Mouse (Mus musculus): ENCODE measurements around the gene Pigc. TPM values are rescaled to one million over a fixed set of nuclear protein-coding genes. Genes with fewer than 3 reads are reported as not detected.

The Pigc gene
- polyA plus RNA-seq, 1 experiment from 2014 or later, result 40.8 TPM

DNA sequence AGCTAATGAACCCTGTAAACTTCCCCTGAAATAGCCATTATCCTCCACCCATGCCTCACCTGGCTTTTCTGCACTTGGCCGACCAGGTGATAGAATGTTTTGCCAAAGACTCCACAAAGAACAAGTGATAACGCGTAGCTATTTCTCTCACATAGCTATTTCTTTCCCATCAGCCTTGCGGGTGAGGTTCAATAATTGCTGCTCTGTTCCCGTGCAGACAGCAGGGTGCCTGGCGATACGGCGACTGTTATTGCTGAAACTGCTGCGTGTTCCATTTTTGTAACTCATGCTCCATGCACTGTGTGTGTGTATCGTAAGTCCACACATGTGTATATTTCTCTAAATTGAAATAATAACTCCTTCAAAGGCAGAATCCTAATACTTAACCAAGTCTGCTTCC lies 37.2 kb upstream of the Pigc start:
- Histone ChIP-seq H3K4me1 (ENCODE audit: control insufficient read depth, insufficient read depth, low read length) (no peaks in the 10 kb centered on the region), H3K27me3 (replicated peaks; ENCODE audit: control insufficient read depth, insufficient read depth, low read length) (no peaks in the 10 kb centered on the region), H3K4me3 (ENCODE audit: low read depth, low read length) (no peak overlapping the region), H3K4me2 (ENCODE audit: low read depth, low read length) (no peak overlapping the region), H3K9ac (ENCODE audit: low read depth, low read length) (no peak overlapping the region), H3K36me3 (ENCODE audit: control insufficient read depth, insufficient read depth, low read length) (no peaks in the 10 kb centered on the region), H3K27ac (replicated peaks; ENCODE audit: low read depth, low read length) (no peak overlapping the region), H3K9me3 (ENCODE audit: control insufficient read depth, low read length) (no peaks in the 10 kb centered on the region)
- WGBS, result 82% methylated on average over 10 of the region's 10 CpGs
- no peak for ATAC-seq (ENCODE audit: low read depth)
- DNase-seq (ENCODE audit: low spot score), result no peak

DNA sequence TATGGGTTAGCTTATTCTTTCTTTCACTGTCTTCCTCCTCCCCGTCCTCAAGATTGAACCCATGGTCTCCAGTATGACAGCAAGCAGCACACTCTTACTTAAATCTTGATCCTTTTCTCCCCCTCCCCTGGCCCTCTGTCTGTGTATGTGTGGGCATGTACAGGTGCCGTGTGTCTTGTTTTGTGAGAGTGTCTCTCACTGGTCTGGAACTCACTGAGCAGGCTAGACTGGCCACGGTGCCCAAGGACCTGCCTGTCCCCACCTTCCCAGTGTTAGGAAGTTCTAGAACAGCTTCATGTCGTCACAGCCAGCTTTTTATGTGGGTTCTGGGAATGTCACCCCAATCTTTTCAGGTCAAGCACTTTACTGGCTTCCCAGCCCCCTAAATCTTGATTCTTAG lies 36.7 kb upstream of the Pigc start:
- WGBS, result 67% methylated on average over 4 of the region's 4 CpGs
- ATAC-seq (ENCODE audit: low read depth) (no peak), DNase-seq (ENCODE audit: low spot score) (no peak)
- no peak overlapping the region for H3K9ac ChIP-seq (ENCODE audit: low read depth, low read length)
- H3K36me3 ChIP-seq (ENCODE audit: control insufficient read depth, insufficient read depth, low read length), result no peaks in the 10 kb centered on the region
- H3K9me3 ChIP-seq (ENCODE audit: control insufficient read depth, low read length), result no peaks in the 10 kb centered on the region
- H3K27me3 ChIP-seq (replicated peaks; ENCODE audit: control insufficient read depth, insufficient read depth, low read length), result no peaks in the 10 kb centered on the region
- no peaks in the 10 kb centered on the region for H3K4me1 ChIP-seq (ENCODE audit: control insufficient read depth, insufficient read depth, low read length)
- H3K4me3 ChIP-seq (ENCODE audit: low read depth, low read length), result no peak overlapping the region
- H3K4me2 ChIP-seq (ENCODE audit: low read depth, low read length), result no peak overlapping the region
- no peak overlapping the region for H3K27ac ChIP-seq (replicated peaks; ENCODE audit: low read depth, low read length)

DNA sequence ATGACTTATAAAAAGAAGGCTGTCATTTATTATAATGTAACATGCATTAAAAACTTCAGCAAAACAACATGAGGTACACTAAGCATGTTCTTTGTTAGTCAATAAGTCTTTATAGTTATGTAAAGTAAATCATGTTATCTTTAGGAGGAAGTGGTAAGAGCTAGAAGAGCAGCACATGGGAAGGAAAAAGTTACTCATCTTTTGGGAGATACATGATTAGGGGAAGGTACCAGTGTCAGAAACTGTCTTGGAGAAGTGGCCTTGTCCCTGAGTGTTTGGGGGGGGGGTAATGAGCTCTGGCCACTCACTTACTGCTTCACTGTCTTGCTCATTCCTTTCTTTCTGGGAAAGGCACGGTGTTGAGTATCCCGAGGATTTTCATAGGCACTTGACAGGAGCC lies 26.9 kb upstream of the Pigc start:
- Histone ChIP-seq H3K27ac (replicated peaks; ENCODE audit: low read depth, low read length) (no peak overlapping the region), H3K4me3 (ENCODE audit: low read depth, low read length) (no peak overlapping the region), H3K9ac (ENCODE audit: low read depth, low read length) (no peak overlapping the region), H3K4me1 (ENCODE audit: control insufficient read depth, insufficient read depth, low read length) (no peaks in the 10 kb centered on the region), H3K36me3 (ENCODE audit: control insufficient read depth, insufficient read depth, low read length) (no peaks in the 10 kb centered on the region), H3K9me3 (ENCODE audit: control insufficient read depth, low read length) (no peaks in the 10 kb centered on the region), H3K4me2 (ENCODE audit: low read depth, low read length) (no peak overlapping the region), H3K27me3 (replicated peaks; ENCODE audit: control insufficient read depth, insufficient read depth, low read length) (no peaks in the 10 kb centered on the region)
- 81% methylated on average over 2 of the region's 2 CpGs for WGBS
- DNase-seq (ENCODE audit: low spot score) (no peak), ATAC-seq (ENCODE audit: low read depth) (no peak)

DNA sequence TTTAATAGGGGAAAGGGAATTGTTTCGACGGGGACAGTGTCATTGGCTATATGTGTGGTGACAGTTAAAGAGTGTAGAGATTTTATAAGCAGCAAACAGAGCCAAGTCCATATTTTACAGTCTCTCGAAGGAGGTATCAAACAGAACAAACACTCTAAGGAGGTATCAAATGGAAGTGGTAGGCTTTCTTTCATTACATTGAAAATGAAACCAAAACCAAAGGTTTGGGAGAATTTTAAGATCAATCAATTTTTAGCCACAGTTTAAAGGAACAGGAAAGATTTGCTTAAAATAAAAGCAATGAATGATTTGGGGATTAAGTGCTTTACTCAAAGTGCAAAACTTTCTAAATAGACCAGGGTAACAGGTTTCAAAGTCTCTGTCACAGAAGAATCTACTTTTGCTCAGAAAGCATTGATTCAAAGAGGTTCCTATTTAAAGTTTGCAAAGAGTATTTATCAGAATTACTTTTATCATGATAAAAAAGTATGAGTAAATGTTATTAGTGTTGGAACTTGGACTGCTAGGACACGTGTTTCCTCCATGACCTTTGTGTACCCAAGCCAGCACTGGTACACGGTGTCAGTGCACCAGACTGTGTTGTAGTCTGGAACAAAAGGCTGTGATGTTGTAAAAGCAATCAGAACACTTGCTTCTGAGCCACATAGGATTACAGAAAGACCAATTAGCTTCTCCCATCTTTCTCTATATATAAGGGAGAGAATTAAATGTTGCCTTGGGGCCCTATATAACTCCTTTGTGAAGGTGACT lies 17.8 kb upstream of the Pigc start:
- Histone ChIP-seq H3K4me3 (ENCODE audit: low read depth, low read length) (no peak overlapping the region), H3K9ac (ENCODE audit: low read depth, low read length) (no peak overlapping the region), H3K27ac (replicated peaks; ENCODE audit: low read depth, low read length) (no peak overlapping the region), H3K9me3 (ENCODE audit: control insufficient read depth, low read length) (no peaks in the 10 kb centered on the region), H3K4me2 (ENCODE audit: low read depth, low read length) (no peak overlapping the region), H3K27me3 (replicated peaks; ENCODE audit: control insufficient read depth, insufficient read depth, low read length) (no peaks in the 10 kb centered on the region), H3K36me3 (ENCODE audit: control insufficient read depth, insufficient read depth, low read length) (no peaks in the 10 kb centered on the region), H3K4me1 (ENCODE audit: control insufficient read depth, insufficient read depth, low read length) (no peaks in the 10 kb centered on the region)
- DNase-seq (ENCODE audit: low spot score) (no peak), ATAC-seq (ENCODE audit: low read depth) (no peak)
- WGBS, result 76% methylated on average over 5 of the region's 5 CpGs

DNA sequence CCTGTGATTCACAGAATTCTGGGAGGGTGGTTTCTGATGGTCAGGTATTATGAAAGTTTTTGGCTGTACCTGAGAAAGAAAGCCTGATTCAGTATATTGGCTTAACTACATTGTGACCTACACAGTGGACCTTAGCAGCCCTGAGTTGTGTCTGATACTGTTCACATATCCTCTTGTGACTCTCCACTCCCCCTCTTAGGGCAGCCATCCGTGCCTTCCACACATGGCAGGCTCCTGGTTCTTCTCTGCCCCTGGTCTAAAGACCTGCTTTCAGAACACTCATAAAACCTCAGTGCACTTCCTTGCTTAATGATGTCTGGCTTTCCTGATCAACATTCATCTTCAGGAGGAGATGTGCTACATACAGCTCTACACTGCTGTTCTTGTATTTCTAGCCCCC lies 16.4 kb upstream of the Pigc start:
- no peaks in the 10 kb centered on the region for H3K4me1 ChIP-seq (ENCODE audit: control insufficient read depth, insufficient read depth, low read length)
- H3K9me3 ChIP-seq (ENCODE audit: control insufficient read depth, low read length), result no peaks in the 10 kb centered on the region
- H3K9ac ChIP-seq (ENCODE audit: low read depth, low read length), result no peak overlapping the region
- no peaks in the 10 kb centered on the region for H3K36me3 ChIP-seq (ENCODE audit: control insufficient read depth, insufficient read depth, low read length)
- H3K27me3 ChIP-seq (replicated peaks; ENCODE audit: control insufficient read depth, insufficient read depth, low read length), result no peaks in the 10 kb centered on the region
- no peak overlapping the region for H3K4me3 ChIP-seq (ENCODE audit: low read depth, low read length)
- 48% methylated on average over 1 of the region's 1 CpGs for WGBS
- DNase-seq (ENCODE audit: low spot score) (no peak), ATAC-seq (ENCODE audit: low read depth) (no peak)
- H3K27ac ChIP-seq (replicated peaks; ENCODE audit: low read depth, low read length), result no peak overlapping the region
- no peak overlapping the region for H3K4me2 ChIP-seq (ENCODE audit: low read depth, low read length)

DNA sequence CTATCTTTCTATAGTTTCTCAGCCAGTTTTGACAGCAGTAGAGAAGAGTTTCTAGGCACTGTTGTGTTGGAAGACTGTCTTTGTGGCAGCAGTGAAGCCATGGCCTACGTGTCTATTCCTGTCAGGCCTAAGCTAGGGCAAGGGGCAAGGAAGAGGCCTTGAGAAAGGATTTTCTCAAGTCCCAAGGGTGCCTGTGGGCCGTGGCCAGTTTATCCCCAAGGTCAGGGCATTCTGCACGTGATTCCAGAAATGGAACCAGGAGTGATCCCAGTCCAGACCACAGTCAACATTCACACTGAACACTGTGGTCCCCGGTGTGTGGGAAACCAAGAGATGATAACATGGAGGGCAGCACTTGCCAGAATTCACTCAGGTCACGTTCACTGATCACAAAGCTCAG lies 13.1 kb upstream of the Pigc start:
- no peak overlapping the region for H3K9ac ChIP-seq (ENCODE audit: low read depth, low read length)
- no peak for ATAC-seq (ENCODE audit: low read depth)
- H3K36me3 ChIP-seq (ENCODE audit: control insufficient read depth, insufficient read depth, low read length), result no peaks in the 10 kb centered on the region
- WGBS, result 55% methylated on average over 5 of the region's 5 CpGs
- no peaks in the 10 kb centered on the region for H3K9me3 ChIP-seq (ENCODE audit: control insufficient read depth, low read length)
- no peak overlapping the region for H3K4me3 ChIP-seq (ENCODE audit: low read depth, low read length)
- H3K4me2 ChIP-seq (ENCODE audit: low read depth, low read length), result no peak overlapping the region
- no peak for DNase-seq (ENCODE audit: low spot score)
- no peak overlapping the region for H3K27ac ChIP-seq (replicated peaks; ENCODE audit: low read depth, low read length)
- no peaks in the 10 kb centered on the region for H3K27me3 ChIP-seq (replicated peaks; ENCODE audit: control insufficient read depth, insufficient read depth, low read length)
- H3K4me1 ChIP-seq (ENCODE audit: control insufficient read depth, insufficient read depth, low read length), result no peaks in the 10 kb centered on the region

DNA sequence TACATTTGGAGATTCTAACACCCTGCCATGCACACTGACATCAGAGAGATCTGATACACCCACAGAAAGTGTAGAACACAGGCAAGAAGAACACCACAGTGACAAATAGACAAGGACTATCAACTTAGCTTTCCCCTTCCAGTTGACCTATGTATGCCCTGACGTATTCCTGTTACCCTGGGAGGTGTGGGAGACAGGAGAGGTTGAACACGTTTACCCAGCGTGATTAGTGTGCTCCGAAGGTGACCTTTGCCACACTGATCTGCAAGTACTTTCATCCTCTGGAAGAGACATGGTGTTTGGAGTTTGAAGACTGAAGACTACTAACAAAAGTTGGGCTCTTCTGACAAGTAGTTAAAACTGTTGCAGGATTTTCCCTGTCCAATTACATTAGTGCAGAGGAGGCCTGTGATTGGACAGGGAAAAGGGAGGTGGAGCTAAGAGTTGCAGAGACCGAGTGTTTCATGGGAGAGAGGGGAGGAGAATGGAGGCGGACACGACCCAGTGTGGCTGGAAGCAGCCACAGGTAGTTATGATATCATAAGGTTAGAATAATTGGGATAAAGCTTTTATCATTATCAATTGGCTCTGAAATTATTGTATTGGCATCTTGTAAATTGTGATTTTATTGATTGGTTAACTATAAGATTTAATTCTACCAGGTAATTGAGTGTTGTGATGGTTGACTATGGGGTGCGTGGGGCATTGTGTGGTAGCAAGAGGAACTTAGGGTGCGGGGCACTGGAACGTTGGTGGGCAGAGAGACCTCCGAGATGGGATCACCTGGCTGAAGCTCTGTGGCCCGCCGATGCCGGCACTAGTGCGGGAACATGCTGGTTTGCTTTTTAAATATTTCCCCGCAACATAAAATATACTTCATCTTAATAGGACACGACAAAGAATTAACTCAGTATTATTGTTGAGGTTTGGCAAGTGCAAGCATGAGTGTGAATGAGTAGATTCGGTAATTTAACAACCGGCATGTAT lies 10.7 kb upstream of the Pigc start:
- no peak for ATAC-seq (ENCODE audit: low read depth)
- H3K9ac ChIP-seq (ENCODE audit: low read depth, low read length), result no peak overlapping the region
- no peaks in the 10 kb centered on the region for H3K36me3 ChIP-seq (ENCODE audit: control insufficient read depth, insufficient read depth, low read length)
- 78% methylated on average over 19 of the region's 19 CpGs for WGBS
- no peak overlapping the region for H3K4me2 ChIP-seq (ENCODE audit: low read depth, low read length)
- no peak for DNase-seq (ENCODE audit: low spot score)
- no peaks in the 10 kb centered on the region for H3K27me3 ChIP-seq (replicated peaks; ENCODE audit: control insufficient read depth, insufficient read depth, low read length)
- H3K4me3 ChIP-seq (ENCODE audit: low read depth, low read length), result no peak overlapping the region
- no peaks in the 10 kb centered on the region for H3K9me3 ChIP-seq (ENCODE audit: control insufficient read depth, low read length)
- H3K27ac ChIP-seq (replicated peaks; ENCODE audit: low read depth, low read length), result no peak overlapping the region
- no peaks in the 10 kb centered on the region for H3K4me1 ChIP-seq (ENCODE audit: control insufficient read depth, insufficient read depth, low read length)

DNA sequence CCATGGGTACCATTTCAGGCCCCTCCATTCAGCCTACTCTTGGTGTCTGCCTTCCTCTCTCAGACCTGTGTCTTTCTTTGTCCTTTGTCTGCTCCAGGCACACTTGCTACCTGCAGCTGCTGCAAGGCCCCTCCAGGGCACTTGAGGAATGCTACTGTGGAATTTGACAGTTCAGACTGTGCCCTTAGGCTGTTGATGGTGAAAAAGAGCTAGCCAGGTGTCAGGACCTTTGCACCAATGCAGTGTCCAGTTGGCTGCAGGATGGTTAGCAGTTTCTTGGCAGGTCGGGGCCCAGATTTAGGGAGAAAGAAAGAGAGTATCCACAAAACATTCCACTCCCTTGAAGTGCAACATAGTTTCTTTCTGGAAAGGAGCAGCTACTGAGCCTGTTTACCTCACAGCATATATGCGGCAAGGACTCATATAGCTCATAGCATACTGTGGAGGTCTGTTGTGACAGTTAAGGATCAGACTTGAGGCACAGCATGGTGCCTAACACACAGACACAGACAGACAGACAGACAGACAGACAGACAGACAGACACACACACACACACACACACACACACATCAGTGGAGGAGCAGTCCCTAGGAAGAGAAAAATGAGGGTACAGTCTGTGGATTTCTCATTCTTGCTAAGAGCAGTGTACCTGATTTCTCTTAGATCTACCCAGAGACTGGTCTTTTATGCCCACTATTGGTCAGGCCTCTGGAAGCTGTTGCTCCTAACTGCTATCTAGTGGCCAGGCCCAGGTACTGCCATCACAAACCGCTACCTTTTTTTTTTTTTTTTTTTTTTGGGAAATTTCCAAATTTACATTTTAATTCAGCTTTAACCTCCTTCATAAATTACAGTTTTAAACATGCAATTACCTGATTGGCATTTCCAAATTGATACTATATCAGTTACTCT lies 6.3 kb upstream of the Pigc start:
- H3K27me3 ChIP-seq (replicated peaks; ENCODE audit: control insufficient read depth, insufficient read depth, low read length), result no peaks in the 10 kb centered on the region
- H3K27ac ChIP-seq (replicated peaks; ENCODE audit: low read depth, low read length), result no peak overlapping the region
- 46% methylated on average over 3 of the region's 3 CpGs for WGBS
- no peaks in the 10 kb centered on the region for H3K9me3 ChIP-seq (ENCODE audit: control insufficient read depth, low read length)
- ATAC-seq (ENCODE audit: low read depth) (peak; percentile 51; the same call in 1 of the 2 replicates), DNase-seq (ENCODE audit: low spot score) (peak; percentile 71)
- H3K4me3 ChIP-seq (ENCODE audit: low read depth, low read length), result no peak overlapping the region
- no peaks in the 10 kb centered on the region for H3K36me3 ChIP-seq (ENCODE audit: control insufficient read depth, insufficient read depth, low read length)
- H3K4me1 ChIP-seq (ENCODE audit: control insufficient read depth, insufficient read depth, low read length), result no peaks in the 10 kb centered on the region
- no peak overlapping the region for H3K9ac ChIP-seq (ENCODE audit: low read depth, low read length)
- H3K4me2 ChIP-seq (ENCODE audit: low read depth, low read length), result no peak overlapping the region
